Mouse (Mus musculus): ENCODE measurements around the gene Fndc5. TPM values are rescaled to one million over a fixed set of nuclear protein-coding genes. Genes with fewer than 3 reads are reported as not detected.

The Fndc5 gene
- polyA plus RNA-seq, 1 experiment from 2014 or later = 2.5 TPM

- no peak overlapping the region for H3K27ac ChIP-seq (ENCODE audit: low read depth, low read length)
- WGBS = 54% methylated on average over 9 of the region's 9 CpGs
- ATAC-seq (ENCODE audit: low FRiP score) (no peak), DNase-seq (ENCODE audit: low spot score) (no peak)
- no peak overlapping the region for H3K4me2 ChIP-seq (replicated peaks; ENCODE audit: low read depth, low read length)
- H3K4me3 ChIP-seq (ENCODE audit: low read depth, low read length) = no peak overlapping the region
- no peak overlapping the region for H3K9ac ChIP-seq (ENCODE audit: low read depth, low read length)
- H3K36me3 ChIP-seq (ENCODE audit: control insufficient read depth, insufficient read depth, low read length) = no peaks in the 10 kb centered on the region
- H3K4me1 ChIP-seq (replicated peaks; ENCODE audit: control insufficient read depth, insufficient read depth, low read length) = peaks cover 3% of the 10 kb centered on the region; the same call in 1 of the 2 replicates
- H3K27me3 ChIP-seq (ENCODE audit: control insufficient read depth, insufficient read depth, low read length) = no peaks in the 10 kb centered on the region
- H3K9me3 ChIP-seq (ENCODE audit: control insufficient read depth, low read length) = no peaks in the 10 kb centered on the region
Observed at GRCm38 (mm10) chr4:129129387-129129786, 7.4 kb upstream of the Fndc5 start.

- WGBS = 3% methylated on average over 8 of the region's 8 CpGs
- H3K27me3 ChIP-seq (ENCODE audit: control insufficient read depth, insufficient read depth, low read length) = no peaks in the 10 kb centered on the region
- peak; percentile 83 for DNase-seq (ENCODE audit: low spot score)
- no peak overlapping the region for H3K4me2 ChIP-seq (replicated peaks; ENCODE audit: low read depth, low read length)
- H3K4me3 ChIP-seq (ENCODE audit: low read depth, low read length) = peak overlapping the region; percentile 10; the same call in 1 of the 2 replicates
- H3K9ac ChIP-seq (ENCODE audit: low read depth, low read length) = peak overlapping the region; percentile 15; the same call in 1 of the 2 replicates
- peak; percentile 25; the same call in 1 of the 2 replicates for ATAC-seq (ENCODE audit: low FRiP score)
- no peak overlapping the region for H3K27ac ChIP-seq (ENCODE audit: low read depth, low read length)
- H3K4me1 ChIP-seq (replicated peaks; ENCODE audit: control insufficient read depth, insufficient read depth, low read length) = peaks cover 5% of the 10 kb centered on the region
- H3K9me3 ChIP-seq (ENCODE audit: control insufficient read depth, low read length) = no peaks in the 10 kb centered on the region
- no peaks in the 10 kb centered on the region for H3K36me3 ChIP-seq (ENCODE audit: control insufficient read depth, insufficient read depth, low read length)
Observed at GRCm38 (mm10) chr4:129130149-129130548, 6.7 kb upstream of the Fndc5 start.

- ATAC-seq (ENCODE audit: low FRiP score) = 0 out of 2 replicates have a peak, but pooled peaks have one; percentile 28
Observed at GRCm38 (mm10) chr4:129130755-129131303, 6.0 kb upstream of the Fndc5 start.

GRCm38 (mm10) chr4:129134799-129135585, 1.8 kb upstream of the Fndc5 start:
- DNase-seq (ENCODE audit: low spot score) (peak; percentile 95), ATAC-seq (ENCODE audit: low FRiP score) (peak; percentile 49)
- H3K36me3 ChIP-seq (ENCODE audit: control insufficient read depth, insufficient read depth, low read length) = no peaks in the 10 kb centered on the region
- H3K4me3 ChIP-seq (ENCODE audit: low read depth, low read length) = no peak overlapping the region
- H3K9ac ChIP-seq (ENCODE audit: low read depth, low read length) = 0 out of 2 replicates have a peak overlapping the region, but pooled peaks have one; percentile 37
- WGBS = 8% methylated on average over 15 of the region's 15 CpGs
- H3K27me3 ChIP-seq (ENCODE audit: control insufficient read depth, insufficient read depth, low read length) = peaks cover 21% of the 10 kb centered on the region
- H3K27ac ChIP-seq (ENCODE audit: low read depth, low read length) = no peak overlapping the region
- no peaks in the 10 kb centered on the region for H3K9me3 ChIP-seq (ENCODE audit: control insufficient read depth, low read length)
- peaks cover 6% of the 10 kb centered on the region for H3K4me1 ChIP-seq (replicated peaks; ENCODE audit: control insufficient read depth, insufficient read depth, low read length)
- H3K4me2 ChIP-seq (replicated peaks; ENCODE audit: low read depth, low read length) = 0 out of 2 replicates have a peak overlapping the region, but pooled peaks have one; percentile 11

More at GRCm38 (mm10) chr4:129130755-129131303, 6.0 kb upstream of the Fndc5 start:
- peak overlapping the region; percentile 28; the same call in 1 of the 2 replicates for H3K4me2 ChIP-seq (replicated peaks; ENCODE audit: low read depth, low read length)
- H3K9me3 ChIP-seq (ENCODE audit: control insufficient read depth, low read length) = no peaks in the 10 kb centered on the region
- peaks cover 5% of the 10 kb centered on the region for H3K4me1 ChIP-seq (replicated peaks; ENCODE audit: control insufficient read depth, insufficient read depth, low read length)
- no peaks in the 10 kb centered on the region for H3K36me3 ChIP-seq (ENCODE audit: control insufficient read depth, insufficient read depth, low read length)
- 2% methylated on average over 17 of the region's 17 CpGs for WGBS
- peak overlapping the region; percentile 10; the same call in 1 of the 2 replicates for H3K4me3 ChIP-seq (ENCODE audit: low read depth, low read length)
- H3K27me3 ChIP-seq (ENCODE audit: control insufficient read depth, insufficient read depth, low read length) = peaks cover under 1% of the 10 kb centered on the region; the same call in 1 of the 2 replicates
- DNase-seq (ENCODE audit: low spot score) = no peak
- H3K27ac ChIP-seq (ENCODE audit: low read depth, low read length) = no peak overlapping the region
- H3K9ac ChIP-seq (ENCODE audit: low read depth, low read length) = no peak overlapping the region

- peaks cover 21% of the 10 kb centered on the region for H3K27me3 ChIP-seq (ENCODE audit: control insufficient read depth, insufficient read depth, low read length)
Observed at GRCm38 (mm10) chr4:129135637-129136036, 1.2 kb upstream of the Fndc5 start.

GRCm38 (mm10) chr4:129136189-129136578, 615 bp upstream of the Fndc5 start:
- H3K9me3 ChIP-seq (ENCODE audit: control insufficient read depth, low read length) = no peaks in the 10 kb centered on the region
- peak overlapping the region; percentile 49 for H3K4me3 ChIP-seq (ENCODE audit: low read depth, low read length)
- DNase-seq (ENCODE audit: low spot score) (no peak), ATAC-seq (ENCODE audit: low FRiP score) (no peak)
- H3K27ac ChIP-seq (ENCODE audit: low read depth, low read length) = no peak overlapping the region
- H3K9ac ChIP-seq (ENCODE audit: low read depth, low read length) = peak overlapping the region; percentile 71
- H3K36me3 ChIP-seq (ENCODE audit: control insufficient read depth, insufficient read depth, low read length) = no peaks in the 10 kb centered on the region
- WGBS = 40% methylated on average over 9 of the region's 9 CpGs
- H3K4me1 ChIP-seq (replicated peaks; ENCODE audit: control insufficient read depth, insufficient read depth, low read length) = peaks cover 6% of the 10 kb centered on the region
- peak overlapping the region; percentile 95 for H3K4me2 ChIP-seq (replicated peaks; ENCODE audit: low read depth, low read length)
- peaks cover 21% of the 10 kb centered on the region for H3K27me3 ChIP-seq (ENCODE audit: control insufficient read depth, insufficient read depth, low read length)

More at GRCm38 (mm10) chr4:129135637-129136036, 1.2 kb upstream of the Fndc5 start:
- 65% methylated on average over 2 of the region's 2 CpGs for WGBS
- Histone ChIP-seq H3K4me1 (replicated peaks; ENCODE audit: control insufficient read depth, insufficient read depth, low read length) (peaks cover 6% of the 10 kb centered on the region), H3K4me3 (ENCODE audit: low read depth, low read length) (no peak overlapping the region), H3K36me3 (ENCODE audit: control insufficient read depth, insufficient read depth, low read length) (no peaks in the 10 kb centered on the region), H3K9me3 (ENCODE audit: control insufficient read depth, low read length) (no peaks in the 10 kb centered on the region), H3K27ac (ENCODE audit: low read depth, low read length) (no peak overlapping the region), H3K4me2 (replicated peaks; ENCODE audit: low read depth, low read length) (no peak overlapping the region), H3K9ac (ENCODE audit: low read depth, low read length) (no peak overlapping the region)
- DNase-seq (ENCODE audit: low spot score) (no peak), ATAC-seq (ENCODE audit: low FRiP score) (no peak)

GRCm38 (mm10) chr4:129137392-129138321, 858 bp downstream of the Fndc5 start:
- whole genome bisulfite sequencing = 44% methylated on average over 14 of the region's 14 CpGs
- Histone ChIP-seq H3K36me3 (ENCODE audit: control insufficient read depth, insufficient read depth, low read length) (no peaks in the 10 kb centered on the region), H3K9me3 (ENCODE audit: control insufficient read depth, low read length) (no peaks in the 10 kb centered on the region), H3K4me2 (replicated peaks; ENCODE audit: low read depth, low read length) (peak overlapping the region; percentile 95), H3K27ac (ENCODE audit: low read depth, low read length) (no peak overlapping the region), H3K4me1 (replicated peaks; ENCODE audit: control insufficient read depth, insufficient read depth, low read length) (peaks cover 6% of the 10 kb centered on the region), H3K9ac (ENCODE audit: low read depth, low read length) (peak overlapping the region; percentile 71; the same call in 1 of the 2 replicates), H3K27me3 (ENCODE audit: control insufficient read depth, insufficient read depth, low read length) (peaks cover 21% of the 10 kb centered on the region), H3K4me3 (ENCODE audit: low read depth, low read length) (peak overlapping the region; percentile 49)
- DNase-seq (ENCODE audit: low spot score) = no peak
- ATAC-seq (ENCODE audit: low FRiP score) = no peak

- H3K9ac ChIP-seq (ENCODE audit: low read depth, low read length) = no peak overlapping the region
Observed at GRCm38 (mm10) chr4:129139642-129140041, 2.8 kb downstream of the Fndc5 start.

More at GRCm38 (mm10) chr4:129139642-129140041, 2.8 kb downstream of the Fndc5 start:
- H3K9me3 ChIP-seq (ENCODE audit: control insufficient read depth, low read length) = no peaks in the 10 kb centered on the region
- H3K4me2 ChIP-seq (replicated peaks; ENCODE audit: low read depth, low read length) = no peak overlapping the region
- WGBS = 84% methylated on average over 5 of the region's 5 CpGs
- H3K27me3 ChIP-seq (ENCODE audit: control insufficient read depth, insufficient read depth, low read length) = peaks cover 21% of the 10 kb centered on the region
- DNase-seq (ENCODE audit: low spot score) (no peak), ATAC-seq (ENCODE audit: low FRiP score) (no peak)
- H3K36me3 ChIP-seq (ENCODE audit: control insufficient read depth, insufficient read depth, low read length) = no peaks in the 10 kb centered on the region
- peaks cover 4% of the 10 kb centered on the region for H3K4me1 ChIP-seq (replicated peaks; ENCODE audit: control insufficient read depth, insufficient read depth, low read length)
- no peak overlapping the region for H3K27ac ChIP-seq (ENCODE audit: low read depth, low read length)
- H3K4me3 ChIP-seq (ENCODE audit: low read depth, low read length) = no peak overlapping the region
